Mouse (Mus musculus) G1E (cell line): ENCODE data around the gene Chrm3.

ENCODE experiments used
- CTCF ChIP-seq: IDR thresholded peaks from 2 replicates; pipeline ENCODE4 v1.5.1; 2012; ENCODE audit warnings: low read depth, low read length, inconsistent platforms, mixed read lengths
- GATA1 ChIP-seq: IDR thresholded peaks from 2 replicates; pipeline ENCODE4 v1.6.1; 2012; ENCODE audit warnings: borderline replicate concordance, low read length, inconsistent platforms, mixed read lengths
- GATA2 ChIP-seq: IDR thresholded peaks from 2 replicates; pipeline ENCODE4 v1.6.1; 2012; ENCODE audit warnings: low read depth, low read length, inconsistent platforms, borderline replicate concordance
- TAL1 ChIP-seq: conservative IDR thresholded peaks from 2 replicates; pipeline ENCODE4 v1.6.1; 2012; ENCODE audit warnings: low read depth, low read length, inconsistent platforms, mixed read lengths

- TF ChIP-seq CTCF (no peak), GATA1 (no peak), TAL1 (no peak), GATA2 (no peak)
Observed at GRCm38 (mm10) chr13:9971845-9972244, 388.8 kb downstream of the Chrm3 start.
